Mouse (Mus musculus): ENCODE data around the gene Gga1. TPM values are rescaled to one million over a fixed set of nuclear protein-coding genes. Genes with fewer than 3 reads are reported as not detected.
A peak's percentile ranks its signal among the peaks of the same experiment; 100 is the strongest.

Gene Gga1
- polyA plus RNA-seq, 1 experiment from 2014 or later = 42.4 TPM

- DNase-seq (ENCODE audit: low spot score) = no peak
These were observed 3.1 kb upstream of the Gga1 start for GRCm38 (mm10) chr15:78873803-78874435.

- DNase-seq (ENCODE audit: low spot score) = no peak
These were observed 2.0 kb upstream of the Gga1 start for GRCm38 (mm10) chr15:78874989-78875388.

- no peak for DNase-seq (ENCODE audit: low spot score)
These were observed 1.5 kb upstream of the Gga1 start for GRCm38 (mm10) chr15:78875537-78875936.

- peak; percentile 67 for DNase-seq (ENCODE audit: low spot score)
These were observed 713 bp upstream of the Gga1 start for GRCm38 (mm10) chr15:78876258-78876696.

GRCm38 (mm10) chr15:78877810-78878390, 910 bp downstream of the Gga1 start:
- DNase-seq (ENCODE audit: low spot score) = no peak

- DNase-seq (ENCODE audit: low spot score) = peak; percentile 41
These were observed 2.0 kb downstream of the Gga1 start for GRCm38 (mm10) chr15:78878792-78879516.

GRCm38 (mm10) chr15:78880432-78880831, 3.4 kb downstream of the Gga1 start:
- no peak for DNase-seq (ENCODE audit: low spot score)

- DNase-seq (ENCODE audit: low spot score) = no peak
These were observed 4.8 kb downstream of the Gga1 start for GRCm38 (mm10) chr15:78881828-78882227.

DNA sequence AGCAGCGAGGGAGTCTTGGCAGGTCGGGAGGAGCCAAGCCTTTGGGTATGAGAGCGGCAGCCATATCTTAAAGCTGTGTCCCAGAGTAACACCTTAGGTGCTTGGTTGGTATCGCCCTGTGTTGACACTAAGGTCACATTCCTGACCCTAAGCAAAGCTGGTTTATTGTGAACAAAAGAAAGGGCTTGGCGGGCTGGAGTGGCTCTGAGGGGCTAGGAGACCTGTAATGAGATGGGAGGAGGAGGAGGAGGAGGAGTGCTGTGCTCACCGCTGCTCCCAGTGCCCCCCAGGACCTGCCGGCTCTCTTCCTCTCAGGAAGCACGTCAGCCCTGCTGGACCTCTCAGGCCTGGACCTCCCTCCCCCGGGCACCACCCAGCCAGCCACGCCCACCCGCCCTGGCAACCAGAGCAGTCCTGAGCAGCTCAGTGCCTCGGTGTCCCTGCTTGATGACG, 12.4 kb downstream of the Gga1 start:
- DNase-seq (ENCODE audit: low spot score) = no peak

- no peak for DNase-seq (ENCODE audit: low spot score)
These were observed 15.4 kb downstream of the Gga1 start for GRCm38 (mm10) chr15:78892440-78892839.

GRCm38 (mm10) chr15:78894726-78895125, 17.7 kb downstream of the Gga1 start:
- DNase-seq (ENCODE audit: low spot score) = peak; percentile 50

DNA sequence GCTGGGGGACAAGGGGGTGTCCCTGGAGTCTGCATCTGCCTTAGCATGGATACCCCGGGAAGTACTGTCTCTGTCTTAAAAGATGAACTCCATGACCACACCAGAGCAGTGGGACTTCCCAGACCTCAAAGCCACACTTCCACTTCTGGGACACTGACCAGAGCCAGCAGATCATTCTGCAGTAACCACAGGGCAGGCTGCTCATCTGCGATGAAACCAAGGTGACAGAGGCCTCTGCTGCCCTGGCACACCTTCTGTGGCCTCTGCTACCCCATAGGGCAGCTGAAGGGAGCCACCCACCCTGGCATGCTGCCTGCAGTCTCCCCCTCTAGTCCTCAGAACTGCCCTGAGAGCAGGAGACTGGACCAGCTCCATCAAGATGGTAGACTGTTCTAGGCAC, 18.8 kb downstream of the Gga1 start:
- no peak for DNase-seq (ENCODE audit: low spot score)

- peak; percentile 56 for DNase-seq (ENCODE audit: low spot score)
These were observed 19.2 kb downstream of the Gga1 start for GRCm38 (mm10) chr15:78896149-78896548.

DNA sequence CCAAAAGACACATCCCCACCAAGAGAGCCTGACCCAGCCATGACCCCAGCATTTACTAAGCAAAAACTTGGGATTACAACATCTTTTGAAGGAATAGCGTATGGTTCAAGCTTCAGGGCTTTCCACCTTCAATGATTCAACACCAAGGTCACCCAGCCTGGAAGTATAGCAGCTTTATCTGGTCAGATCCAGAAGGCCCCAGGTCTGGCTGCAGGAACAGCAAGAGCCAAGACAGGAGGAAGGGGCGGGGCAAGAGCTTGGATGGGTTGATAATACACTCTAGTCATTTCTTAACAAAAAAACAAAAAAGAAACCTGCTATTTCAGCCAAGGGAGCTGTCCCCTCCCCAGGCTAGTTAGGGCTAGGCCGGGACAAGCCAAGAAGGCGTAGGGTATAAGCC, 20.5 kb downstream of the Gga1 start:
- DNase-seq (ENCODE audit: low spot score) = no peak

- peak; percentile 83 for DNase-seq (ENCODE audit: low spot score)
These were observed 21.6 kb downstream of the Gga1 start for GRCm38 (mm10) chr15:78898507-78899001.

DNA sequence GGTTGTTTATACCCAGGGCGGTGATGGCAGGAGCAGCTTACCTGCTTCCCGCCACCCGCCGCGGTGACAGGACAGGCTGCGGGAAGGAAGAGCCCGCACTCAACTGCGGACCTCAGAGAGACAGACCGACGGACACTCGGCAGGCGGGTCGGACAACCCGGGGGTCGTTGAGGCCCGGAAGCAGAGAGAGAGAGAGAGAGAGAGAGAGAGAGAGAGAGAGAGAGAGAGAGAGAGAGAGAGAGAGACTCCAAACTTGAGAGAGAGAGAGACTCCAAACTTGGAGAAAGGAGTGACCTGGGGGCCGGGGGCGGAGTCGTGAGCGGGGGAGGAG, 22.4 kb downstream of the Gga1 start, which contains the start of gene Gm49510:
Gene Gm49510, plus strand, starts transcription at position 259 of the 331 bp plus-strand sequence.
- no peak for DNase-seq (ENCODE audit: low spot score)

GRCm38 (mm10) chr15:78899740-78900584, 23.0 kb downstream of the Gga1 start, which contains the start of gene Sh3bp1:
TSS of gene Sh3bp1 (plus strand) at chr15:78899768.
- peak; percentile 80 for DNase-seq (ENCODE audit: low spot score)

DNA sequence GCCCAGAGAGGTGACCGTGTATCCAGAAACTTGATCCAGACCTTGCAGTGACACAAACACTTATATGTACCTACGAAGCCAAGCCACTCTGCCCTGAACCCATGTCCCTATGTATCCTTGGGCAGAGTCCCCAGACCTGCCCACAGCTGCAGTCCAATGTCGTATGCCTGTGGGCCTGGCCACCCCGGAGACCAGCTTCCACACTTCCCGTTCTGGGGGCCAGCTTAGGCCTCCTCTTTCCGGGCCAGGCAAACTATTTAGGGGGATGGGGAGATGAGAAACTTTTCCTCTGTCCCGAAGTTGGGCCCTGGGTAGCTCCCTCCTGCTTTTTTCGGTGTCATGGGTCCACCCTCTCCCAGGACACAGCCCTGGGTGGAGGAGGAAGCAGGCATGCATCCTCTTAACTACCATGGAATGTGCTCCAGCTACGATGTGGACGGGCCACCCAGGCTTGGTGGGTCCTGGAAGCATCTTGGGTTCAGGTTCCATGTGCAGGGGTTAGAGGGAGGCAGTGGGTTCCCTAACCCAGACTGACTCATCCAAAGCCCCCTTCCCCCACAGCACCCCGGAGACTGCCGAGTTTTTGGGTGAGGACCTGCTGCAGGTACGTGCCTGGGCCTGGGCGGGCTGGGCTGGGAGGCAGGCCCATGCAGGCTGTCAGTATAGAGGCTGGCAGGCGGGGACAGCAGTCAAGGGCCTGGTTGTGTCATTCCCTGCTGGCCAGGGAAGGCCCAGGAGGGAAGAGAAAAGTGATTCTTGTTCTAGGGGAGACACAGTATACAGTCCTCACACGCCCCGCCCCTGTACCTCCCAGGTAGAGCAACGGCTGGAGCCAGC, 23.8 kb downstream of the Gga1 start:
- no peak for DNase-seq (ENCODE audit: low spot score)

- no peak for DNase-seq (ENCODE audit: low spot score)
These were observed 24.4 kb downstream of the Gga1 start for GRCm38 (mm10) chr15:78901422-78901789.

DNA sequence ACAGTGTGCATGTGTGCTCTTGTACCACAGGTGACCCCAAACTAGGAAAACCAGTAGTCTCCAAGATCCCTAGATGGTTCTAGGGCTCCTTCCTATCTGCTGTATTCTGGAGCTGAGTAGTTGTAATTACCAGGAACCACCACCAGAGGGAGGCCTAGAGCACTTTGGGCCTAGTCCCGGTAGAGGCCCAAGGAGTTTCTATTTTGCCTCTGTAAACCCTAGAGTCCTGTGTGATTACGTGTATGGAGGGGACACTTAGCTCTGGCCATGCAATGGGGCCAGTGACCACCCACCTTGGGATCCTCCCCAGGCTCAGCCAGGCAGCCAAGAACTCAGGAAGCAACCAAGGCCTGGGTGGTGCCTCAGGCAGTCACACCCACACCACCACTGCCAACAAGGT, 26.3 kb downstream of the Gga1 start:
- DNase-seq (ENCODE audit: low spot score) = peak; percentile 79
